Mouse (Mus musculus) MEL (cell line): ENCODE data around the gene Nfe2. TPM values are rescaled to one million over a fixed set of nuclear protein-coding genes. Genes with fewer than 3 reads are reported as not detected.

Experiments
- DNase-seq: peaks from one replicate; pipeline ENCODE4 v3.0.0; 2011; ENCODE audit warnings: low read depth, low spot score
- H3K27ac ChIP-seq: 2 replicates; pipeline ENCODE4 v1.5.1; 2012; ENCODE audit warnings: low read depth, mild to moderate bottlenecking, control low read depth, low read length, moderate library complexity; ENCODE audit not compliant: control insufficient read depth
- H3K27me3 ChIP-seq, 2 experiments: fragments of 150-350 bp in 1 of 2; sonication (generic) in 1 of 2; 2 replicates each; pipeline ENCODE4 v1.6.1; 2012; ENCODE audit warnings: low read length in 2 of 2, mild to moderate bottlenecking in 2 of 2, improper control_type of control experiment in 1 of 2, moderate library complexity in 1 of 2; ENCODE audit not compliant: insufficient read depth in 2 of 2, control insufficient read depth in 1 of 2
- H3K36me3 ChIP-seq, 2 experiments: 2 replicates each; pipeline ENCODE4 v1.6.1; 2012 to 2014; ENCODE audit warnings: low read length in 2 of 2, improper control_type of control experiment in 1 of 2, inconsistent platforms in 1 of 2, mild to moderate bottlenecking in 1 of 2; ENCODE audit not compliant: insufficient read depth in 2 of 2, control insufficient read depth in 1 of 2
- H3K4me1 ChIP-seq, 2 experiments: fragments of 150-350 bp in 1 of 2; sonication (generic) in 1 of 2; 2 replicates each; pipeline ENCODE4 v1.6.1; 2012; ENCODE audit warnings: low read length in 2 of 2, improper control_type of control experiment in 1 of 2, mild to moderate bottlenecking in 1 of 2; ENCODE audit not compliant: insufficient read depth in 2 of 2, control insufficient read depth in 1 of 2
- H3K4me3 ChIP-seq, 2 experiments: fragments of 150-350 bp in 1 of 2; sonication (generic) in 1 of 2; 2 replicates each; pipeline ENCODE4 v1.5.1; 2012; ENCODE audit warnings: low read depth in 2 of 2, low read length in 2 of 2, mild to moderate bottlenecking in 2 of 2, moderate library complexity in 2 of 2, control low read depth in 1 of 2, improper control_type of control experiment in 1 of 2; ENCODE audit not compliant: control insufficient read depth in 1 of 2, insufficient read depth in 1 of 2
- H3K79me2 ChIP-seq: 2 replicates; pipeline ENCODE4 v1.6.1; 2012; ENCODE audit warnings: mild to moderate bottlenecking, low read length, moderate library complexity; ENCODE audit not compliant: control insufficient read depth, poor library complexity, insufficient read depth
- H3K9ac ChIP-seq: 2 replicates; pipeline ENCODE4 v1.6.1; 2012; ENCODE audit warnings: low read depth, mild to moderate bottlenecking, control low read depth, low read length, moderate library complexity; ENCODE audit not compliant: control insufficient read depth, poor library complexity, severe bottlenecking
- H3K9me3 ChIP-seq: fragments of 150-350 bp; sonication (generic); replicated peaks from 2 replicates; pipeline ENCODE4 v1.6.1; 2012; ENCODE audit warnings: mild to moderate bottlenecking, low read length, improper control_type of control experiment, moderate library complexity; ENCODE audit not compliant: insufficient read depth
- BHLHE40 ChIP-seq: IDR thresholded peaks from 2 replicates; pipeline ENCODE4 v1.6.1; 2012; ENCODE audit warnings: low read depth, mild to moderate bottlenecking, inconsistent platforms, low read length, improper control_type of control experiment, borderline replicate concordance
- CHD1 ChIP-seq: IDR thresholded peaks from 2 replicates; pipeline ENCODE4 v1.6.1; 2012; ENCODE audit warnings: low read depth, mild to moderate bottlenecking, inconsistent platforms, low read length, improper control_type of control experiment
- CTCF ChIP-seq, 3 experiments: IDR thresholded peaks in 2 of 3; conservative IDR thresholded peaks in 1 of 3; 2 replicates each; pipeline ENCODE4 v1.5.1; 2011 to 2012; ENCODE audit warnings: low read length in 3 of 3, low read depth in 2 of 3, mild to moderate bottlenecking in 2 of 3, improper control_type of control experiment in 1 of 3, inconsistent platforms in 1 of 3, mixed read lengths in 1 of 3, moderate library complexity in 1 of 3; ENCODE audit not compliant: control insufficient read depth in 1 of 3, insufficient read depth in 1 of 3, poor library complexity in 1 of 3, severe bottlenecking in 1 of 3
- ELF1 ChIP-seq: IDR thresholded peaks from 2 replicates; pipeline ENCODE4 v1.6.1; 2014; ENCODE audit warnings: low read depth, mild to moderate bottlenecking, inconsistent platforms, low read length, improper control_type of control experiment, moderate library complexity
- EP300 ChIP-seq, 2 experiments: IDR thresholded peaks; 2 replicates each; pipeline ENCODE4 v1.6.1; 2011; ENCODE audit warnings: improper control_type of control experiment in 2 of 2, low read length in 2 of 2, low read depth in 1 of 2, mild to moderate bottlenecking in 1 of 2
- ETS1 ChIP-seq: IDR thresholded peaks from 2 replicates; pipeline ENCODE4 v1.6.1; 2012; ENCODE audit warnings: low read depth, mild to moderate bottlenecking, inconsistent platforms, low read length, improper control_type of control experiment, moderate library complexity
- GATA1 ChIP-seq: IDR thresholded peaks from 2 replicates; pipeline ENCODE4 v1.6.1; 2011; ENCODE audit warnings: low read depth, low read length, improper control_type of control experiment
- HCFC1 ChIP-seq: IDR thresholded peaks from 2 replicates; pipeline ENCODE4 v1.6.1; 2012; ENCODE audit warnings: low read depth, mild to moderate bottlenecking, inconsistent platforms, low read length, improper control_type of control experiment, moderate library complexity
- JUND ChIP-seq: IDR thresholded peaks from 2 replicates; pipeline ENCODE4 v1.6.1; 2011; ENCODE audit warnings: low read depth, mild to moderate bottlenecking, improper control_type of control experiment, low read length
- MYB ChIP-seq: IDR thresholded peaks from 2 replicates; pipeline ENCODE4 v1.6.1; 2011; ENCODE audit warnings: mild to moderate bottlenecking, low read depth, low read length, improper control_type of control experiment
- MYC ChIP-seq: IDR thresholded peaks from 2 replicates; pipeline ENCODE4 v1.6.1; 2011; ENCODE audit warnings: low read depth, mild to moderate bottlenecking, low read length, improper control_type of control experiment, moderate library complexity
- NELFE ChIP-seq: IDR thresholded peaks from 2 replicates; pipeline ENCODE4 v1.6.1; 2011; ENCODE audit warnings: low read depth, low read length, improper control_type of control experiment
- POLR2A ChIP-seq, 2 experiments: IDR thresholded peaks; 2 replicates each; pipeline ENCODE4 v1.6.1; 2011 to 2012; ENCODE audit warnings: low read length in 2 of 2, mild to moderate bottlenecking in 2 of 2, control low read depth in 1 of 2, improper control_type of control experiment in 1 of 2, low read depth in 1 of 2, moderate library complexity in 1 of 2; ENCODE audit not compliant: control insufficient read depth in 1 of 2, insufficient read depth in 1 of 2, poor library complexity in 1 of 2
- RCOR1 ChIP-seq: IDR thresholded peaks from 2 replicates; pipeline ENCODE4 v1.6.1; 2012; ENCODE audit warnings: low read depth, mild to moderate bottlenecking, inconsistent platforms, low read length, improper control_type of control experiment
- SIN3A ChIP-seq: IDR thresholded peaks from 2 replicates; pipeline ENCODE4 v1.6.1; 2012; ENCODE audit warnings: low read length, improper control_type of control experiment, inconsistent platforms
- TAL1 ChIP-seq: IDR thresholded peaks from 2 replicates; pipeline ENCODE4 v1.6.1; 2012; ENCODE audit warnings: mild to moderate bottlenecking, inconsistent platforms, low read length, moderate library complexity, mixed read lengths
- TBP ChIP-seq: IDR thresholded peaks from 2 replicates; pipeline ENCODE4 v1.8.0; 2011; ENCODE audit warnings: low read depth, low read length, improper control_type of control experiment
- TCF12 ChIP-seq: IDR thresholded peaks from 2 replicates; pipeline ENCODE4 v1.6.1; 2014; ENCODE audit warnings: low read depth, mild to moderate bottlenecking, inconsistent platforms, low read length, improper control_type of control experiment, moderate library complexity
- UBTF ChIP-seq: IDR thresholded peaks from 2 replicates; pipeline ENCODE4 v1.6.1; 2012; ENCODE audit warnings: low read depth, mild to moderate bottlenecking, inconsistent platforms, low read length, improper control_type of control experiment, moderate library complexity, borderline replicate concordance; ENCODE audit not compliant: insufficient read depth
- USF1 ChIP-seq: IDR thresholded peaks from 2 replicates; pipeline ENCODE4 v1.6.1; 2014; ENCODE audit warnings: low read depth, mild to moderate bottlenecking, inconsistent platforms, low read length, improper control_type of control experiment, moderate library complexity
- polyA plus RNA-seq, 2 experiments: library from polyadenylated mRNA; stranded (reverse) in 1 of 2; unstranded in 1 of 2; fragments of >175 nt in 1 of 2; fragments of >200 nt in 1 of 2; gene quantifications; 2 replicates each; pipeline versions ENCODE4 v1.2.1 to v1.2.4; 2012; ENCODE audit warnings: low replicate concordance in 2 of 2, low read depth in 1 of 2; ENCODE audit not compliant: insufficient read length in 2 of 2, insufficient read depth in 1 of 2, missing spikeins in 1 of 2
- total RNA-seq: library from RNA; depleted of rRNA; stranded (reverse); fragments of 300-350 nt; gene quantifications from 2 replicates; pipeline ENCODE4 v1.2.3, GENCODE M21; 2012

Gene Nfe2
- total and polyA plus RNA-seq, 3 experiments, result 74.6 to 103 TPM; not detected in 1

DNA sequence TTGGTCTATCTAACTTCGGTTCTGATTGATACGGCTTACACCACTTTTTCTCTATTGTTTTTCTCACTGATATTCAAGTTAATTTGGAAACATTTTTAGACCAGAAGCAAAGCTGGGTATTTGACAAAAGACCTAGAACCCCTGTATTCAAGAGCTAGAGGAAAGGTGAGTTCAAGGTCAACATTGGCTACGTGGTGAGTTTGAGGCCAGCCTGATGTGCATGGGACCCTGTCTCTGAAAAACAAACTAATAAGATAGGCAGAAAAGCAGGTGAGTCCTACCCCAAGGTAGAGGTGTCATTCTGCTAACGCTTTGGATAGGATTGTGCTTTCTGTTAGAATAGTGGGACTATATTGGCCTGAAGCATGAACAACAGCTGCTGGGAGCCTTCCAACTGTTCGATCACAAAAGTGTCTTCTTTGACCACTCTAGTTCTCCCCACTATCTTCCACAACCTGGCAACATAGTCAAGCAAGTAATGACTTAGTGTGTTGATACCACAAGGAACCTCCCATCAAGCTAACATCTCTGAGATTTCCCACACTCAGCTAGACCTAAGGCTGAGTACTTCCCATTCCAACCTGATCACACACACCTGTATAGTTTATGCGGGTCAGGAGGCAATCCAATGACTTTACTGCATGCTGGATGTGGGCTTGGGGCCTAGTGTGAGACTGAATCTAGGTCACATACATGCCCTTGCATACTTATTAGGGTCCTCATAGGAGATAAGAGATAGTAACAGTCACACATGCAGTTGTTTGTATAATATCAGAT lies 1.8 kb downstream of the Nfe2 start:
- Histone ChIP-seq H3K4me3 (peak overlapping the region; percentile 7 to 88; a peak in 2 of 4 replicates), H3K9ac (peak overlapping the region; percentile 98)
- TF ChIP-seq EP300 (IDR thresholded peaks at IDR 0.05; ENCODE audit: low read depth in 1 of 2, low read length in 2 of 2) (peak; percentile 17 to 32; a peak in 2 of 4 replicates), RCOR1 (no peak), TCF12 (peak; percentile 27; the same call in 1 of the 2 replicates), MYB (no peak), UBTF (no peak), CTCF (IDR thresholded peaks at IDR 0.05 in 2 of 3, conservative IDR thresholded peaks at IDR 0.05 in 1 of 3; ENCODE audit: control insufficient read depth in 1 of 3, insufficient read depth in 1 of 3, low read depth in 2 of 3, low read length in 3 of 3, poor library complexity in 1 of 3, severe bottlenecking in 1 of 3) (no peak), ELF1 (no peak), GATA1 (peak; percentile 67; the same call in 1 of the 2 replicates), NELFE (peak; percentile 22; the same call in 1 of the 2 replicates), TAL1 (no peak), ETS1 (peak; percentile 34; the same call in 1 of the 2 replicates), HCFC1 (no peak), USF1 (no peak), POLR2A (IDR thresholded peaks at IDR 0.05; ENCODE audit: control insufficient read depth in 1 of 2, insufficient read depth in 1 of 2, low read depth in 1 of 2, low read length in 2 of 2, poor library complexity in 1 of 2) (peak in 1 of 2 experiments; percentile 50; a peak in 2 of 4 replicates), SIN3A (peak; percentile 45; the same call in 1 of the 2 replicates), MYC (no peak), CHD1 (peak; percentile 90; the same call in 1 of the 2 replicates), JUND (no peak), BHLHE40 (peak; percentile 28; the same call in 1 of the 2 replicates), TBP (peak; percentile 58)

More for the DNA sequence above, 1.8 kb downstream of the Nfe2 start:
- peaks cover 47% of the 10 kb centered on the region for H3K79me2 ChIP-seq
- peaks cover 4 to 21% of the 10 kb centered on the region in 2 experiments for H3K4me1 ChIP-seq
- peak overlapping the region; percentile 99 for H3K27ac ChIP-seq
- H3K27me3 ChIP-seq, result no peaks in the 10 kb centered on the region
- no peaks in the 10 kb centered on the region for H3K9me3 ChIP-seq
- DNase-seq, result peak; percentile 56
- peaks cover 0 to 36% of the 10 kb centered on the region in 2 experiments; a peak in 2 of 4 replicates for H3K36me3 ChIP-seq
